Mouse (Mus musculus) G1E (cell line): ENCODE measurements at regions not wholly inside any gene's neighbourhood (a gene's known extent, or its start where the extent isn't known, plus 50 kb on each side); places are given as distances from the start of the nearest gene placed in this dataset.

Source experiments
- CTCF ChIP-seq: IDR thresholded peaks from 2 replicates; pipeline ENCODE4 v1.5.1; 2012; ENCODE audit warnings: low read depth, low read length, inconsistent platforms, mixed read lengths
- GATA1 ChIP-seq: IDR thresholded peaks from 2 replicates; pipeline ENCODE4 v1.6.1; 2012; ENCODE audit warnings: borderline replicate concordance, low read length, inconsistent platforms, mixed read lengths
- TAL1 ChIP-seq: conservative IDR thresholded peaks from 2 replicates; pipeline ENCODE4 v1.6.1; 2012; ENCODE audit warnings: low read depth, low read length, inconsistent platforms, mixed read lengths

- TF ChIP-seq CTCF (no peak), GATA1 (no peak), TAL1 (no peak)
Observed at GRCm38 (mm10) chr4:131262909-131263308, 318.7 kb downstream of the Matn1 start.
